Mouse (Mus musculus) MEL (cell line): Measurements from ENCODE around the gene Dohh. TPM values are rescaled to one million over a fixed set of nuclear protein-coding genes. Genes with fewer than 3 reads are reported as not detected.

Experiments used
- DNase-seq: peaks from one replicate; pipeline ENCODE4 v3.0.0; 2011; ENCODE audit warnings: low read depth, low spot score
- H3K27ac ChIP-seq: 2 replicates; pipeline ENCODE4 v1.5.1; 2012; ENCODE audit warnings: low read depth, mild to moderate bottlenecking, control low read depth, low read length, moderate library complexity; ENCODE audit not compliant: control insufficient read depth
- H3K27me3 ChIP-seq, 2 experiments: fragments of 150-350 bp in 1 of 2; sonication (generic) in 1 of 2; 2 replicates each; pipeline ENCODE4 v1.6.1; 2012; ENCODE audit warnings: low read length in 2 of 2, mild to moderate bottlenecking in 2 of 2, improper control_type of control experiment in 1 of 2, moderate library complexity in 1 of 2; ENCODE audit not compliant: insufficient read depth in 2 of 2, control insufficient read depth in 1 of 2
- H3K36me3 ChIP-seq, 2 experiments: 2 replicates each; pipeline ENCODE4 v1.6.1; 2012 to 2014; ENCODE audit warnings: low read length in 2 of 2, improper control_type of control experiment in 1 of 2, inconsistent platforms in 1 of 2, mild to moderate bottlenecking in 1 of 2; ENCODE audit not compliant: insufficient read depth in 2 of 2, control insufficient read depth in 1 of 2
- H3K4me1 ChIP-seq, 2 experiments: fragments of 150-350 bp in 1 of 2; sonication (generic) in 1 of 2; 2 replicates each; pipeline ENCODE4 v1.6.1; 2012; ENCODE audit warnings: low read length in 2 of 2, improper control_type of control experiment in 1 of 2, mild to moderate bottlenecking in 1 of 2; ENCODE audit not compliant: insufficient read depth in 2 of 2, control insufficient read depth in 1 of 2
- H3K4me3 ChIP-seq, 2 experiments: fragments of 150-350 bp in 1 of 2; sonication (generic) in 1 of 2; 2 replicates each; pipeline ENCODE4 v1.5.1; 2012; ENCODE audit warnings: low read depth in 2 of 2, low read length in 2 of 2, mild to moderate bottlenecking in 2 of 2, moderate library complexity in 2 of 2, control low read depth in 1 of 2, improper control_type of control experiment in 1 of 2; ENCODE audit not compliant: control insufficient read depth in 1 of 2, insufficient read depth in 1 of 2
- H3K79me2 ChIP-seq: 2 replicates; pipeline ENCODE4 v1.6.1; 2012; ENCODE audit warnings: mild to moderate bottlenecking, low read length, moderate library complexity; ENCODE audit not compliant: control insufficient read depth, poor library complexity, insufficient read depth
- H3K9ac ChIP-seq: 2 replicates; pipeline ENCODE4 v1.6.1; 2012; ENCODE audit warnings: low read depth, mild to moderate bottlenecking, control low read depth, low read length, moderate library complexity; ENCODE audit not compliant: control insufficient read depth, poor library complexity, severe bottlenecking
- H3K9me3 ChIP-seq: fragments of 150-350 bp; sonication (generic); replicated peaks from 2 replicates; pipeline ENCODE4 v1.6.1; 2012; ENCODE audit warnings: mild to moderate bottlenecking, low read length, improper control_type of control experiment, moderate library complexity; ENCODE audit not compliant: insufficient read depth
- E2F4 ChIP-seq: IDR thresholded peaks from 2 replicates; pipeline ENCODE4 v1.6.1; 2011; ENCODE audit warnings: low read depth, low read length, improper control_type of control experiment, borderline replicate concordance
- ELF1 ChIP-seq: IDR thresholded peaks from 2 replicates; pipeline ENCODE4 v1.6.1; 2014; ENCODE audit warnings: low read depth, mild to moderate bottlenecking, inconsistent platforms, low read length, improper control_type of control experiment, moderate library complexity
- ETS1 ChIP-seq: IDR thresholded peaks from 2 replicates; pipeline ENCODE4 v1.6.1; 2012; ENCODE audit warnings: low read depth, mild to moderate bottlenecking, inconsistent platforms, low read length, improper control_type of control experiment, moderate library complexity
- JUND ChIP-seq: IDR thresholded peaks from 2 replicates; pipeline ENCODE4 v1.6.1; 2011; ENCODE audit warnings: low read depth, mild to moderate bottlenecking, improper control_type of control experiment, low read length
- KAT2A ChIP-seq: conservative IDR thresholded peaks from 2 replicates; pipeline ENCODE4 v1.6.1; 2012; ENCODE audit warnings: low read depth, low read length, improper control_type of control experiment, inconsistent platforms
- NRF1 ChIP-seq: IDR thresholded peaks from 2 replicates; pipeline ENCODE4 v1.6.1; 2014; ENCODE audit warnings: low read depth, mild to moderate bottlenecking, inconsistent platforms, low read length, improper control_type of control experiment, moderate library complexity; ENCODE audit not compliant: poor library complexity, insufficient read depth, severe bottlenecking
- POLR2A ChIP-seq, 2 experiments: IDR thresholded peaks; 2 replicates each; pipeline ENCODE4 v1.6.1; 2011 to 2012; ENCODE audit warnings: low read length in 2 of 2, mild to moderate bottlenecking in 2 of 2, control low read depth in 1 of 2, improper control_type of control experiment in 1 of 2, low read depth in 1 of 2, moderate library complexity in 1 of 2; ENCODE audit not compliant: control insufficient read depth in 1 of 2, insufficient read depth in 1 of 2, poor library complexity in 1 of 2
- POLR2AphosphoS2 ChIP-seq: IDR thresholded peaks from 2 replicates; pipeline ENCODE4 v1.6.1; 2011; ENCODE audit warnings: low read length, improper control_type of control experiment
- SIN3A ChIP-seq: IDR thresholded peaks from 2 replicates; pipeline ENCODE4 v1.6.1; 2012; ENCODE audit warnings: low read length, improper control_type of control experiment, inconsistent platforms
- TCF12 ChIP-seq: IDR thresholded peaks from 2 replicates; pipeline ENCODE4 v1.6.1; 2014; ENCODE audit warnings: low read depth, mild to moderate bottlenecking, inconsistent platforms, low read length, improper control_type of control experiment, moderate library complexity
- UBTF ChIP-seq: IDR thresholded peaks from 2 replicates; pipeline ENCODE4 v1.6.1; 2012; ENCODE audit warnings: low read depth, mild to moderate bottlenecking, inconsistent platforms, low read length, improper control_type of control experiment, moderate library complexity, borderline replicate concordance; ENCODE audit not compliant: insufficient read depth
- USF1 ChIP-seq: IDR thresholded peaks from 2 replicates; pipeline ENCODE4 v1.6.1; 2014; ENCODE audit warnings: low read depth, mild to moderate bottlenecking, inconsistent platforms, low read length, improper control_type of control experiment, moderate library complexity
- USF2 ChIP-seq, 2 experiments: IDR thresholded peaks; 2 replicates each; pipeline ENCODE4 v1.6.1; 2011 to 2012; ENCODE audit warnings: improper control_type of control experiment in 2 of 2, low read length in 2 of 2, borderline replicate concordance in 1 of 2, inconsistent platforms in 1 of 2, low read depth in 1 of 2, mild to moderate bottlenecking in 1 of 2; ENCODE audit not compliant: insufficient read depth in 1 of 2
- ZKSCAN1 ChIP-seq: IDR thresholded peaks from 2 replicates; pipeline ENCODE4 v1.6.1; 2012; ENCODE audit warnings: low read depth, mild to moderate bottlenecking, inconsistent platforms, low read length, improper control_type of control experiment, moderate library complexity
- polyA plus RNA-seq, 2 experiments: library from polyadenylated mRNA; stranded (reverse) in 1 of 2; unstranded in 1 of 2; fragments of >175 nt in 1 of 2; fragments of >200 nt in 1 of 2; gene quantifications; 2 replicates each; pipeline versions ENCODE4 v1.2.1 to v1.2.4; 2012; ENCODE audit warnings: low replicate concordance in 2 of 2, low read depth in 1 of 2; ENCODE audit not compliant: insufficient read length in 2 of 2, insufficient read depth in 1 of 2, missing spikeins in 1 of 2
- total RNA-seq: library from RNA; depleted of rRNA; stranded (reverse); fragments of 300-350 nt; gene quantifications from 2 replicates; pipeline ENCODE4 v1.2.3, GENCODE M21; 2012

The Dohh gene
- total and polyA plus RNA-seq, 3 experiments, result 145 to 153 TPM; not detected in 1

- TF ChIP-seq ELF1, result no peak
- no peak for TF ChIP-seq TCF12
- no peak for TF ChIP-seq ZKSCAN1
- Histone ChIP-seq H3K79me2 (no peaks in the 10 kb centered on the region), H3K9ac (no peak overlapping the region), H3K27me3 (no peaks in the 10 kb centered on the region), H3K4me3 (no peak overlapping the region), H3K9me3 (no peaks in the 10 kb centered on the region), H3K27ac (no peak overlapping the region), H3K4me1 (no peaks in the 10 kb centered on the region), H3K36me3 (no peaks in the 10 kb centered on the region)
- no peak for DNase-seq
Measured at GRCm38 (mm10) chr10:81416581-81417226, 32.5 kb downstream of the Dohh start.

DNA sequence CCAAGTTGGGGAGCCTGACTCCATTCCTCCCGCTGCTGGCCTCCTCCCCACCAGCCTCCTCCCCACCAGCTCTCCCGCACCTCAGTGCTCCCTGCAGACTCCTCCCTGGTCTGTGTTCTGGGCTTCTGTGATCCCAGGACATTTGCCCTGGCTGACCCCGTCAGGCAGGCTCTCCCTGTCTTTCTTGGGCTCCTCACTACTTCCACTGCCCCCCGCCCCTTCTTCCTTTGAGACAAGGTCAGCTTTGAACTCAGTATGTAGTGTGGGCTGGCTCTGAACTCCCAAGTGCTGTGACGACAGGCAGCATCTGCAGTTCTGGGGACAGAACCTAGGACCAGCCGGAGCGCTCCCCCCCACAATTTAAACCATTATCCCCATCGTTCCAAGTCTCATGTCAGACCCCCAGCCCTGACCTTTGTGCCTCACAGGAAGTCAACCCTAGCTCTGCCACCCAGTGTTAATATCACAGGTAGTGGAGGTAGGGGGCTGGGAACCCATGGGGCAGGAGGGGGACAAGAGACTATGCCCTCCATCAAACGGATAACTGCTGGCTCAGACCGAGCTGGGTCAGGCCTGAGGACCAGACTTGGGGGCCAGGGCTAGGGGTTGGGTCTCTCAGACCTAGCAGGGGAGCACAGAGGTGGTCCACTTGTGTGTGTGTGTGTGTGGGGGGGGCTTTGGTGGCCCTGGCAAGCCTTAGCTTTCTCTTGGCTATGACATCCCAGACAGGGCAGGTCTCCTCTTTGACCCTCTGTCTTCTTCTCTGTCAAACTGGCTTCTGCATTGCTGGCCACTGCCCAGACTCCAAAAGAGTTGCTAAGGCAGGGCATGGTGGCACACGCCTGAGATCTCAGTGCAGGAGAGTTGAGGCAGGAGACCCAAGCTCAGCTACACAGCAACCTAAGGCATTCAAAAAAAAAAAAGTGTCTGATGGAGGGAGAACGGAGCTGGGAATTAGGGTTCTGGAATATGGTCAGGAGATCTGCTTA is 33.3 kb downstream of the Dohh start:
- no peaks in the 10 kb centered on the region for H3K27me3 ChIP-seq
- no peaks in the 10 kb centered on the region for H3K9me3 ChIP-seq
- no peak overlapping the region for H3K27ac ChIP-seq
- TF ChIP-seq POLR2A (IDR thresholded peaks at IDR 0.05; ENCODE audit: control insufficient read depth in 1 of 2, insufficient read depth in 1 of 2, low read depth in 1 of 2, low read length in 2 of 2, poor library complexity in 1 of 2) (no peak), E2F4 (no peak), UBTF (no peak), TCF12 (no peak), POLR2AphosphoS2 (no peak), JUND (no peak), KAT2A (no peak), USF1 (no peak), ETS1 (no peak), SIN3A (no peak), USF2 (IDR thresholded peaks at IDR 0.05; ENCODE audit: borderline replicate concordance in 1 of 2, insufficient read depth in 1 of 2, low read depth in 1 of 2, low read length in 2 of 2) (no peak), NRF1 (no peak)
- TF ChIP-seq, all 39 proteins: peak for 0
- Histone ChIP-seq H3K9ac (no peak overlapping the region), H3K36me3 (no peaks in the 10 kb centered on the region), H3K4me3 (no peak overlapping the region), H3K4me1 (no peaks in the 10 kb centered on the region), H3K79me2 (no peaks in the 10 kb centered on the region)
- no peak for DNase-seq
